Mouse (Mus musculus) liver, embryonic 14.5 days (tissue): Measurements from ENCODE around the gene Ralgapa2. TPM values are rescaled to one million over a fixed set of nuclear protein-coding genes. Genes with fewer than 3 reads are reported as not detected.

Source experiments
- ATAC-seq: fragments of 200-750 bp; cut with Nextera tagmentation; 2 replicates; pipeline ENCODE4 v1.8.0; 2017; ENCODE audit warnings: moderate number of reproducible peaks, mild to moderate bottlenecking, moderate library complexity; ENCODE audit not compliant: insufficient read depth
- DNase-seq, 3 experiments: peaks; one replicate each; pipeline ENCODE4 v3.0.0-alpha.2; 2012 to 2013; ENCODE audit warnings: low read depth in 3 of 3, low spot score in 3 of 3
- H3K27ac ChIP-seq: fragments of 300-500 bp; sonication (generic); 2 replicates; pipeline ENCODE4 v1.5.1; 2014; ENCODE audit warnings: moderate library complexity, mild to moderate bottlenecking, control low read depth, inconsistent platforms
- H3K27me3 ChIP-seq: fragments of 300-500 bp; sonication (generic); 2 replicates; pipeline ENCODE4 v1.6.1; 2014; ENCODE audit warnings: mild to moderate bottlenecking, low read length, moderate library complexity; ENCODE audit not compliant: control insufficient read depth, insufficient read depth
- H3K36me3 ChIP-seq: fragments of 300-500 bp; sonication (generic); replicated peaks from 2 replicates; pipeline ENCODE4 v1.6.1; 2014; ENCODE audit warnings: low read depth; ENCODE audit not compliant: control insufficient read depth, insufficient read depth
- H3K4me1 ChIP-seq, 2 experiments: fragments of 200-500 bp in 1 of 2; fragments of 300-500 bp in 1 of 2; sonication (generic) in 1 of 2; replicated peaks; 2 replicates each; pipeline ENCODE4 v1.6.1; 2012 to 2014; ENCODE audit warnings: antibody characterized with exemption in 1 of 2, inconsistent platforms in 1 of 2, low read length in 1 of 2; ENCODE audit not compliant: control insufficient read depth in 2 of 2, insufficient read depth in 2 of 2
- H3K4me2 ChIP-seq: fragments of 300-500 bp; sonication (generic); 2 replicates; pipeline ENCODE4 v1.6.1; 2014; ENCODE audit warnings: low read depth, mild to moderate bottlenecking, control low read depth, moderate library complexity
- H3K4me3 ChIP-seq, 2 experiments: fragments of 200-500 bp in 1 of 2; fragments of 300-500 bp in 1 of 2; sonication (generic) in 1 of 2; 2 replicates each; pipeline ENCODE4 v1.5.1; 2012 to 2014; ENCODE audit warnings: low read depth in 2 of 2, low read length in 2 of 2, mild to moderate bottlenecking in 2 of 2, control low read depth in 1 of 2, inconsistent platforms in 1 of 2, moderate library complexity in 1 of 2; ENCODE audit not compliant: insufficient read depth in 1 of 2
- H3K9ac ChIP-seq: fragments of 300-500 bp; sonication (generic); replicated peaks from 2 replicates; pipeline ENCODE4 v1.6.1; 2014; ENCODE audit warnings: mild to moderate bottlenecking, control low read depth, moderate library complexity
- H3K9me3 ChIP-seq: fragments of 300-500 bp; sonication (generic); 2 replicates; pipeline ENCODE4 v1.6.1; 2016; ENCODE audit warnings: low read length, mixed read lengths; ENCODE audit not compliant: control insufficient read depth
- CTCF ChIP-seq: IDR thresholded peaks from 2 replicates; pipeline ENCODE4 v1.5.1; 2016; ENCODE audit warnings: antibody characterized with exemption, low read depth, control low read depth
- EP300 ChIP-seq: IDR thresholded peaks from 2 replicates; pipeline ENCODE4 v1.6.1; 2016; ENCODE audit warnings: antibody characterized with exemption, low read depth
- WGBS: fragments of 180-500 bp; shearing (Covaris S2); extraction: QIAGEN DNeasy Blood & Tissue Kit; methylation state at CpG from one replicate; pipeline ENCODE4 v1.1.7; 2014; ENCODE audit not compliant: insufficient replicate concordance; 5-methylcytosine and 5-hydroxymethylcytosine counted together
- polyA plus RNA-seq, 2 experiments: library from polyadenylated mRNA; depleted of rRNA in 1 of 2; stranded (reverse) in 1 of 2; unstranded in 1 of 2; fragments of >200 nt; fragmentation: Nextera tagmentation in 1 of 2; extraction: Ambion mirVana in 1 of 2; gene quantifications; 2 replicates each; pipeline versions ENCODE4 v1.2.1 to v1.2.3; 2012 to 2014

Ralgapa2 gene
- polyA plus RNA-seq, 2 experiments: 2.1 to 3.6 TPM

GRCm38 (mm10) chr2:146340090-146340489 lies 172.1 kb downstream of the Ralgapa2 start:
- Histone ChIP-seq H3K9ac (no peak overlapping the region), H3K27me3 (no peaks in the 10 kb centered on the region), H3K4me1 (no peaks in the 10 kb centered on the region), H3K9me3 (no peaks in the 10 kb centered on the region), H3K4me2 (no peak overlapping the region), H3K27ac (no peak overlapping the region), H3K36me3 (no peaks in the 10 kb centered on the region), H3K4me3 (no peak overlapping the region)
- ATAC-seq (no peak), DNase-seq (no peak)
- TF ChIP-seq EP300: no peak
- no peak for TF ChIP-seq CTCF
- WGBS: 72% methylated on average over 4 of the region's 4 CpGs

- H3K27ac ChIP-seq: no peak overlapping the region
- H3K4me2 ChIP-seq: no peak overlapping the region
- no peaks in the 10 kb centered on the region; the same call in 1 of the 2 replicates for H3K36me3 ChIP-seq
- no peak overlapping the region for H3K9ac ChIP-seq
- no peaks in the 10 kb centered on the region for H3K9me3 ChIP-seq
- TF ChIP-seq EP300 (no peak), CTCF (no peak)
- H3K4me1 ChIP-seq: no peaks in the 10 kb centered on the region
- no peak for DNase-seq
- no peak overlapping the region for H3K4me3 ChIP-seq
- no peak for ATAC-seq
- no peaks in the 10 kb centered on the region for H3K27me3 ChIP-seq
- 59% methylated on average over 1 of the region's 1 CpGs for WGBS
These were observed 174.6 kb downstream of the Ralgapa2 start for GRCm38 (mm10) chr2:146337540-146337939.

GRCm38 (mm10) chr2:146331894-146332476 lies 180.2 kb downstream of the Ralgapa2 start:
- no peak for ATAC-seq
- H3K36me3 ChIP-seq: no peaks in the 10 kb centered on the region; the same call in none of the 2 replicates
- no peak overlapping the region for H3K4me2 ChIP-seq
- no peak overlapping the region for H3K9ac ChIP-seq
- no peak overlapping the region for H3K4me3 ChIP-seq
- WGBS: 62% methylated on average over 5 of the region's 5 CpGs
- H3K27me3 ChIP-seq: no peaks in the 10 kb centered on the region
- H3K27ac ChIP-seq: no peak overlapping the region
- H3K9me3 ChIP-seq: no peaks in the 10 kb centered on the region
- H3K4me1 ChIP-seq: no peaks in the 10 kb centered on the region
- DNase-seq: no peak
- TF ChIP-seq EP300 (no peak), CTCF (no peak)

GRCm38 (mm10) chr2:146330772-146331281 lies 181.3 kb downstream of the Ralgapa2 start:
- no peak for TF ChIP-seq EP300
- TF ChIP-seq CTCF: no peak
- Histone ChIP-seq H3K4me3 (no peak overlapping the region), H3K27ac (no peak overlapping the region), H3K9me3 (no peaks in the 10 kb centered on the region), H3K36me3 (no peaks in the 10 kb centered on the region; the same call in none of the 2 replicates), H3K4me2 (no peak overlapping the region), H3K9ac (no peak overlapping the region), H3K27me3 (no peaks in the 10 kb centered on the region), H3K4me1 (no peaks in the 10 kb centered on the region)
- WGBS: 69% methylated on average over 8 of the region's 8 CpGs
- no peak for DNase-seq
- ATAC-seq: no peak

DNA sequence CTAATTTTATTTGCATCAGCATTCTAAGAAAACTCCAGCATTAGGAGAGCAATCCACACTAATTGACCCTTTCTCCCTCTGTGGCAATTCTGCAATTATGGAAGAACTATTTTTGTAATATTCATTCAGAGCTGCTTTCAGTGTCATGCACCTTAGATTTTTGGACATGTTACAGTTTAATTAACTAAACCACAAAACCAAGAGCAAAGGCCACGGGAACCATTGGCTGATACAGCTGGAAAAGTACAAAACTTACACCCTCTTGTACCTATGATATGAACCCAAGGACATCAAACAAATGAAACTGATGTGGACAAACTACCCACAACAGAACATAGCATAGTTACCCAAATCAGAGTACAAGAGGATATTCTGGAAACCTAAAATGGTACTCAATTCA lies 182.0 kb downstream of the Ralgapa2 start:
- no peak for ATAC-seq
- no peaks in the 10 kb centered on the region for H3K27me3 ChIP-seq
- 69% methylated on average over 1 of the region's 1 CpGs for WGBS
- no peak overlapping the region for H3K27ac ChIP-seq
- H3K4me2 ChIP-seq: no peak overlapping the region
- H3K4me3 ChIP-seq: no peak overlapping the region
- no peaks in the 10 kb centered on the region for H3K9me3 ChIP-seq
- H3K36me3 ChIP-seq: no peaks in the 10 kb centered on the region; the same call in none of the 2 replicates
- no peak overlapping the region for H3K9ac ChIP-seq
- H3K4me1 ChIP-seq: no peaks in the 10 kb centered on the region
- DNase-seq: no peak
- TF ChIP-seq CTCF: no peak
- no peak for TF ChIP-seq EP300
